Mouse (Mus musculus) R1 (cell line): ENCODE results near the gene Ywhae.
A peak's percentile ranks its signal among the peaks of the same experiment; 100 is the strongest.

ENCODE experiments used
- DNase-seq: peaks from one replicate; pipeline ENCODE4 v3.0.0-alpha.2; 2018; ENCODE audit warnings: low read depth, low spot score

Gene Ywhae

DNA sequence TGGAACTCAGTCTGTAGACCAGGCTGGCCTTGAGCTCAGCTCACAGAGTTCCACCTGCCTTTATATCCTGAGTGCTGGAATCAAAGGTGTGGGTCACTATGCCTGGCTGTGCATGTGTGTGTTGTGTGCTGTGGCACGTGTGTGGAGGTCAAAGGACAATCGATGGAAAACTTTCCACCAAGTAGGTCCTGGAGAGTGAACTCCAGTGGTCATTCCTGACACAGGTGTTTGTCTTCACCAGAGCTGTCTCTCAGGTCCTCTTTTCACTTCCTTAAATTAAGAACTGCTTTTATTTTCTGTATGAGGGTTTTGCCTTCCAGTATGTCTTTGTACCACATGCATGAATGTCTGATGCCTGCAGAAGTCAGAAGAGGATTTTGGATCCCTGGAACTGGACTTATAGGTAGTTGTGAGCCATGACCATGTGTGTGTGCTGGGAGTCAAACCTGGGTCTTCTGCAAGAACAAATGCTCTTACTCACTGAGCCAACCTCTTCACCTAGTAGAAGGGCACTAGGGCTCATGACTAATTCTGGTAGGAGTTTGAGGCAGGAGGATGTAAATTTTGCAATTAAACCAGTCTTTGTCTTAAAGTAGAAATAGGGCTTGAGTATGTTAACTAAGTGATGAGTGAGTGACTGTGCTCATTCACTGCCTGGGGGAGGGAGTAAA is 5.3 kb downstream of the Ywhae start:
- DNase-seq = peak; percentile 21

DNA sequence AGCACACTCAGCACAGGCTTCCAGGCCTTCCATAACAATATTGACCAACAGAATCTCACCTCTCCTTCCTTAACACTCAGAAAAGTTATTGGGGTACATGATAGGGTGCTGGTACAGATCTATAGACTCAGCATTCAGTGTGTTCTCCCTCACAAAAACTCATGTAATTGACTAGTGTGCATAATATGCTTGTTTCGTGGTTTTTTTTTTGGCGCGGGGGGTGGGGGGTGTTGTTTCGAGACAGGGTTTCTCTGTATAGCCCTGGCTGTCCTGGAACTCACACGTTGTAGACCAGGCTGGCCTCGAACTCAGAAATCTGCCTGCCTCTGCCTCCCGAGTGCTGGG is 5.8 kb downstream of the Ywhae start:
- no peak for DNase-seq

DNA sequence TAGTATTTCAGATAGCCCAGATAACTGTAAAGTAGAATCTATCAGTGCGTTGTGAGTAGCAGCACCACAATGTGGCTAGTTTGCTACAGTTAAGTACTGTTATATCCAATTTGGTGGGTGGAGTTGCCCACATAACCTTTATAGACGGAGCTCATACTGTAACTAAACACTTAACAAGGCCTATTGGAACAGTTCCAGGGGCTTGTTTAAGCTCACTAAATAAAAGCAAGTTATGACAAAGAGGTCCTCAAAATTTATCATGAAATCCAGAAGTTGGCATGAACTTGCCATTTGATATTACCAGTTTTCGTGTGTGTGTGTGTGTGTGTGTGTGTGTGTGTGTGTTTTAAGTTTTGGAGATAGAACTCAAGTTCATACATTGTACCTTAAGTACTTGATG is 7.5 kb downstream of the Ywhae start:
- DNase-seq = no peak

DNA sequence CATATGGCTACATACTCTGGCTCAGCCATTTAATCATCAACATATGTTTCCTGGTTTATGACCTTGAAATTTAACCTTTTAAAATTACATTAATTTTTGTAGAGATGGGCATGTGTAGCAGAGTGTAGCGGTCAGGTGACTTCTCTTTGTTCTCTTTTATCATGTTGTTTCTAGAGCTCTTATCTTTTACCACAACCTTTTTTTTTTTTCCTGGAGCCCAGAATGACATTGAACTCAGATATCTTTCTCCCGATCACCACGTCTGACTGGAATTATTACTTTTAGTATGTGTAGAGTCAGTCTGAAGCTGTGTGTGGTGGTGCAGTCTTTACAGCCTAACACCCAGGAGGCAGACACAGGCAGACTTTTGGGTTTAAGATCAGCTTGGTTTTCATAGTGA is 8.9 kb downstream of the Ywhae start:
- DNase-seq = no peak

DNA sequence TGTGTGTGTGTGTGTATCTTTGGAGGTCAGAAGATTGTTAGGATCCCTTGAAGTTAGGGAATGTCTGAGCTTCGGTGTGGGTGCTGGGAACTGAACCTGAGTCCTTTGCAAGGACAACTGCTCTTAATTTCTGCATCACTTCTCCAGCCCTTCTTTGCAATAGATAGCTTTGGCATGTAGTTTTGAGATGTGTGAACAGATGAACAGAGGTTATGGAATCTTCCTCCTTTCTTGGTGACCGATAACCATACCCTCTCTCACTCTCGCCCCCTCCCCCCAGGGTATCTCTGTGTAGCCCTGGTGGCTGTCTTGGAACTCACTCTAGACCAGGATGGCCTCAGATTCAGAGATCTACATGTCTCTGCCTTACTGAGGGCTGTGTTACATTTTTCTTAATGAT is 12.1 kb downstream of the Ywhae start:
- no peak for DNase-seq

DNA sequence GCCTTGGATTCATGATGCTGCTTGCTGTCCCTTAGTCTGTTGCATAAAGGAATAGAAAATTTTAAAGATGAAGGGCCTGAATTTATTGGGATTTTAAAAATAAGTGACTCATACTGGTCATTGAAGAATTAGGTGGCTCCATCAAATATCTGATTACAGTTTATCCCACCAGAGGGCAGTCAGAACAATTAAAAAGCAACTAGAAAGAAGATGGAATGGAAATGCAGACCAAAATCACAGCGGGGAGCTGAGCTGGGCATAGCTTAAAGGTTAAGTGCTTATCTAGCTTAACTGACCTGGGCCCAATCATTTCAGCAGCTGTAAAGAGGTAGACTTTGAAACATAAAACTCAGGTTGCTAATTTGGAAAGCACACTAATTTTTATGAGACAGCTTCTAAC is 17.9 kb downstream of the Ywhae start:
- peak; percentile 50 for DNase-seq

DNA sequence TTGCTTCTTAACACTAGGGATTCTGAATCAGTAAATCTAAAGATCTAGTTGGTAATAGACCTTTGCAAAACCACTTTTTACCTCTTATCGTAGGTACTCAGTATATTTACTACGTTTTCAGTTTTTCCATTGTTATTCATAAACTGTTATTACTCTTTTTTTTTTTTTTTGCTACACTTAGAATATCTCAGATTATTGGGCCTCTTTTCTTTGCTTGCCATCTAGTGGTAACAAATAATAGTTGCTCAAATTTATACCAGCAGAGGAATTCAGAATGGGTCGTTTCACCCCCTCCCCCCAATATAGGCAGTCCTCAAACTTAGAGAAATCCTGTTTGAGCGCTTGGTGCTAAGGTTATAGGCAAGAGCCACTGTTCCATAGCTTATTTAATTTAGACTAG is 18.4 kb downstream of the Ywhae start:
- DNase-seq = no peak

DNA sequence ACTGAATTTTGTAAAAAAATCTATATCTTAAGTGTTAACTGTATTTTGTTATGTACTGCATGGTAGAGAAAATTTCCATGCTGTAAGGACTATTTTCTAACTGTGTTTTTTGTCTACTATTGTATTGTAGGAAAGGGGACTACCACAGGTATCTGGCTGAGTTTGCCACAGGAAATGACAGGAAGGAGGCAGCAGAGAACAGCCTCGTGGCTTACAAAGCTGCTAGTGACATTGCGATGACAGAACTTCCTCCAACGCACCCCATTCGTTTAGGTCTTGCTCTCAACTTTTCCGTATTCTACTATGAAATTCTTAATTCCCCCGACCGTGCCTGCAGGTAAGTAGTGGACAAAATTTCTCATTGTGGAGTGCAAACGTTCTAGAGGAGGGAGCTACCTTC is 24.0 kb downstream of the Ywhae start:
- DNase-seq = no peak

DNA sequence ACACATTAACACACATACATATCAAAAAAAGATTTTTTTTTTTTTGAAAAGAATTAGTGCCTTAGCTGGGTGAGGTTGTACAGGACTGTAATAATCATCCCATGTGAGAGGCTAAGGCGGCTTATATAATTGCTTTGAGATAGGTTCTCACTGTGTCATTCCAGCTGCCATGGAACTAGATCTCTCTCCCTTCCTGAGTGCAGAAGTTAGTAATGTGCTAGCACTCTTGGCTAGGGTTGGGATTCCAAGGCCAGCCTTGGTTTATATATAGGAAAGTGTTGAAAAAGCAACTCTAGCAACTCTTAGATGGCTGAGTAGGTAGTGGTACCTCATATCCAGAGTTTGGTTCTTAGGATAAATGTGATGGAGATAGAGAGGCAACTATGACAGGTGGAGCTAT is 25.9 kb downstream of the Ywhae start:
- DNase-seq = no peak

DNA sequence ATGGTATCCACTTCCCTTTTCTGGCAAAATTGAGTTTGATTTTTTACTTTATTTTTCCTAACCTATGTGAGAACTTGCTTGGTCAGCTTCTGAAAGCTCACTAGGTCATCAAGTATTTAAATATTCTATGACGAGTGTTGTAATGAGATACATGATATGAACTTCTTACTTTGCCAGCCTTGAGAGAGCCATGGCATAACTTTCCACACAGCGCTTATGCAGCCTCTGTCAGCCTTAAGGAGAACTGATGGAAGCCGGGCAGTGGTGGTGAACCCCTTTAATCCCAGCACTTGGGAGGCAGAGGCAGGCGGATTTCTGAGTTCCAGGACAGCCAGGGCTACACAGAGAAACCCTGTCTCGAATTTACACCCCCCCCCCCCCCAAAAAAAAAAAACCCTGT is 28.1 kb downstream of the Ywhae start:
- no peak for DNase-seq

DNA sequence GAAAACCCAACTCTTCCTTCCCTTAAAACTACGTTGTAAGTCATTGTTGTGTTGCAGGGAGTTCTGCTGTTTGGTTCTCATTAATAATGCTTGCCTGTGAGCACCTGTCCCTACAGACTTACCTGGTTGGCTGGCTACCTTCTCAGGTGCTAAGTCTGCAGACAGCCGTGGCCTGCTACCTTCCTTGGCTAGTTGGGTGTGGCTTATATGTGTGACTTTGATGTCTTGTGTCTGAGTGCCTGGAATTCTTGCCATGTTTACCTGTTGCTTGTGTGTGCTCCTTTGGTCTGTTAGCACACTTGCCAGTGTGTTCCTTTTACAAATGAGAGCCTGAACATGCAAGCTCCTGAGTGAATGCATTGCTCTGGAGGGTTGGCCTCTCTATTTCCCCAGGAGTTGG is 30.0 kb downstream of the Ywhae start:
- peak; percentile 44 for DNase-seq

DNA sequence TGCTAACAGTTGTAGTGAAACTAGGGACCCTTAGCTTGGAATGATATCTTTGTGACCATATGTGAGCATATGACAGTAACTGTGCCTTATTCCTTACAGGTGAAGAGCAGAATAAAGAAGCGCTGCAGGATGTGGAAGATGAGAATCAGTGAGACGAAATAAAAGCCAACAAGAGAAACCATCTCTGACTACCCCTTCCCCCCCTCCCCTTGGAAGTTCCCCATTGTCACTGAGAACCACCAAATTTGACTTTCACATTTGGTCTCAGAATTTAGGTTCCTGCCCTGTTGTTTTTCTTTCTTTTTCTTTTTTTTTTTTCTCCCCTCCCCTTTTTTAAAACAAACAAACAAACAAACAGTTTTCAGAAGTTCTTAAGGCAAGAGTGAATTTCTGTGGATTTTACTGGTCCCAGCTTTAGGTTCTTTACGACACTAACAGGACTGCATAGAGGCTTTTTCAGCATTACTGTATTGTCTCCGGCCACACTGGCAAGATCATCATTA is 31.9 kb downstream of the Ywhae start:
- no peak for DNase-seq

DNA sequence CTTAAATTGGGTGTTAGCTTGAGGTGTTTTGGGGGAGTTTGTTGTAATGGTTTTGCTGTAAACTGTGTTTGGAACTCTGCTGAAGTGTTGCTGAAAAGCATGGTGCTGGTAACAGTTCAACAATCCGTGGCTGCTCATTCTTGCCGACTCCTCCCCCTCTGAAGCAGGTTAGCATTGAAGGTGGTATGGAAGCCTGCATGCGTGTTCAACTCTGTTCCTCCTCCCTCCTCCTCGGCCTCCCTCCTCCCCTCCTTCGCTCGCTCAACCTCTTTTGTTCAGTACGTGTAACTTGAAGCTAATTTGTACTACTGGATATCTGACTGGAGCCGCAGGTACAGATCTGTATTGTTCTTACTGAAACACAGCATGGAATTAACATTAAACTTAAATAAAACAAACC is 32.5 kb downstream of the Ywhae start:
- peak; percentile 64 for DNase-seq

DNA sequence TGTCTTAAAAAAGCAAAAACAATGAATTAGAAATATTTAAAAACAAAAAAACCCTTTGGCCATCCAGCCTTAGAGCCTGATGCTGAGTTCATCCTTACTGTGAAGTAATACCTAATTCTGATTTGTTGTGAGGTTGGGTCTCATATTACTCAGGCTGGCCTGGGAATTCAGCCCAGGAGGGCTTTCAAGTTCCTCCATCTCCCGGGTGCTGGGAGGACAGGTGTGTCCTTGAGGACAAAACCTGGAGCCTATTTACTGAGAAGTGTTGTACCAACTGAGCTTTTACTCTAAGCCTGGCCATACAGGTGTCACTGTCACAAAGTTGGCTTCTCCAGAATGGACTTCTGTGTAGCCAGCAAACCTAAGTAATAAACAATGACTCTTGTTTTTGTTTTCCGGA is 34.3 kb downstream of the Ywhae start:
- peak; percentile 28 for DNase-seq

DNA sequence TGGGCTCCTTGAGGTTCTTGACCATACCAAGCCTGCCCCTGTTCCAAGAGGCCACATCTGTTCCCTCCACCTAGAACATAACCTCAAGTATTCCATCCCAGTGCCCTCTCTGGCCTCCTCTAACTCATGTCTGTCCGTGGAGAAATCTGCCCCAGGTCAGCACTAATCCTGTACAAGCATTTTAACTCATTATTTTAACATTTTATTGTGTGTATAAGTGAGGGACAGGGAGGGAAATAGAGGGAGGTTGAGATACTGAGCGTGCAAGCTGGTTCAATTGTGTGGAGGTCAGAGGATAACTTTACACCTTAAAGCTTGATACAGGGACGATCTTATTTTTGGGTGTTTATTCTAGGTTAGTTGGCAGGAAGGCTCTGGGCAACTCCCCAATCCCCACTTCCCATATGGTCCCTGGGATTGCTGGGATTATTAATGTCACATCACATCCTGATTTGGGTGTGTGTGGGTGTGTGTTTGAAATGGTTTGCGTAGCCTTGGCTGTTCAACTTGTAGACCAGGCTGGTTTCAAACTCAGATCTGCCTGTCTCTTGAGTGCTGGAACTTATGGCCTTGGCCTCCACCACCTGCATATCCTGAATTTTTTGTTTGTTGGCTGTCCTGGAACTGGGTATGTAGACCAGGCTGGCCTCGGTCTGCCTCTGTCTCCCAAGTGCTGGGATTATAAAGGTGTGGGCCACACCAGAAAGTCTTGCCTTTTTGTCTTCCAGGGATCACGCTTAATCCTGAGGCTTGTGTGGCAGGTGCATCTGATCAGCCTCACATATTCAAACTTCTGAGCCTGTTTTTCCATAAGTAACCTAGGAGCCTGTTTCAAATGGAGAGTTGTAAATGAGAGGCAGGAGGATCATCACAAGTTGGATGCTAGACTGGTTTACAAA is 35.7 kb downstream of the Ywhae start:
- DNase-seq = peak; percentile 18

DNA sequence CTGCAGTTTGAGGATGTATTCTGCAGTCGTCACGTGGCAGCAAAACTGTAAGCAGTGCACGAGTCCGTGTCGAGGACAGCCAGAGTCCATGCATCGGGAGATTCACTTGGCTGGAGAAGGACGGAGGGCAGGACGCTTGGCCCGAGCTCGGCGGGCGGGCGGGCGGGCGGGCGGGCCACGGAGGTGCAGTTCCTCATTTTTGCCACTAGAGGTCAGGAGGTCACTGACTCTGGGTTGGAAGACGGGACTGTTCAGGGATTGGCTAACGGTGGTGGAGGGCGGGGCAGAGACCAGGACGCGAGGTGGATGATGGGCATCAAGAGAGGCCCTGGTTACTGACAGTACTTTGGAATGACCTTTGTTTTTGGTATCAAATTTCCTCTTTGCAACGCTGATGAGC is 36.5 kb downstream of the Ywhae start:
- peak; percentile 86 for DNase-seq

DNA sequence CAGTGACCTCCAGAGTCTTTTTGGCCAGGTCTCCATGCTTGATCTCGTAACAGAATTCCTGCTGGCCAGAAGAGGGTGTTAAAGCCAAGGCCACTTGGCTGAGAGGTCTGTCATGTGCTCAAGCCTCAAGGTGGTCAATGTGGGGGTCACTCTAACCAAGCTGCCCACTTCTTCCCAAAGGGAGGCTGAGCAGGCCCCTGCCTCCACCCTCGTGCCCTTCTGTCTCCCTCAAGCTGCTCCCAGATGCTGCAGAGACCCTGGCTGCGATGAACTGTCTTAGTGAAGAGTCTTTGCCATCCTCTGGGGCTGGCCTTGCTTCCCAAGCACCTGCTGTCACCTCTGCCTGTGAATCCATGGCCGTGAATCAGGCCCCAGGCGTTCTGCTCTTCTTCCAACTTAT is 39.9 kb downstream of the Ywhae start:
- DNase-seq = no peak

DNA sequence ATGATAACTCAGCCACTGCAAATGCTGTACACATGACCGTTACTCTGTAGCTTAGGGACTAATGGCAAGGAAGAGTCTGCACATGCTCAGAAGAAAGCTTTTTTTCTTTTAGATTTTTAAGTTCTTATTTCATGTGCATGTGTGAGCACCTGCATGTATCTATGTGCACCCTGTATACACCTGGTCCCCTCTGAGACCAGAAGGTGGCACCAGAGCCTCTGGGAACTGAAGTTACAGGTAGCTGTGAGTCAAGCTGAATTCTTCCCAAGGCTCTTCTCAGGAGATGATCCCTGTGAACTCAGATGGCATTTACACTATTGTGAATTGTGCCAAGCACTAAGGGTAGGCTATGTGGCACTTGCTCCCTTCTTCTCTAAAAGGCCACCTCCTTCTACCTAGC is 43.2 kb downstream of the Ywhae start:
- peak; percentile 53 for DNase-seq

DNA sequence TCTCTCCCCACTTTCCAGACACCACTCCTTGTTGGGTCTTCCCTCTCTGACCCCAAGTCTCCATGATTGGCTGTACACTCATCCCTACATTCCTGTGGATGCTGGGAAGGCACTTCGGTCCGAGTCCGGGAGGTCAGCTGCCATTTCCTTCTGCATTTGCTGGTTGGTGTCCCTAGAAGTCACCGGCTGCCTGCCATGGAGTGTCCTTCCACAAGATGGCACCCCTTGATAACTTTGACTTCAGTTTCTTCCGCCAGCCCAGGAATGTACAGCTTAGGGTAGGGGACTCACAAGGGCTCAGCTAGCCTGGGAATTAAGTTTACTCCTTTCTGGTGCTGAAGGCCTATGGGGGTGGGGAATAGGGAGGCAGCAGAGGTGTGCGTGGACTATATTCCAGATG is 49.2 kb downstream of the Ywhae start:
- DNase-seq = peak; percentile 61

DNA sequence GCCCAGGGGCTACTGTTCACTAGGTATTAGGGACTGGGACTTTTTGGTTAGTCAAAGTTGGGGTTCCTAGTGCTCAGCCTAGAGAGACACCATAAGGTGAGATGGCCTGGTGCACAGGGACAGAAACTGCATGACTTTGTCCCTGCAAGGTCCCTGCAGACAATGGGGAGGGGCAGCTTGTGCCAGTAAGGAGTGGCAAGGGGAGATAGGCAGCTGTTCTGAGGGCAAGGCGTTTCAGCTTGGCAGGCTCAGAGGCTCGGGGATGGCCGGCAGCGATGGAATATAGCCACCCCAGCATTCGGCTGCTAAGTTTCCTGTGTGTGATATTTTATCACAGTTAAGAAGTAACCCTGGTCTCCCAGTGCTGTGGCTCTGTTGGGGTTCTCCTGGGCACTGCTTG is 51.1 kb downstream of the Ywhae start:
- DNase-seq = no peak

DNA sequence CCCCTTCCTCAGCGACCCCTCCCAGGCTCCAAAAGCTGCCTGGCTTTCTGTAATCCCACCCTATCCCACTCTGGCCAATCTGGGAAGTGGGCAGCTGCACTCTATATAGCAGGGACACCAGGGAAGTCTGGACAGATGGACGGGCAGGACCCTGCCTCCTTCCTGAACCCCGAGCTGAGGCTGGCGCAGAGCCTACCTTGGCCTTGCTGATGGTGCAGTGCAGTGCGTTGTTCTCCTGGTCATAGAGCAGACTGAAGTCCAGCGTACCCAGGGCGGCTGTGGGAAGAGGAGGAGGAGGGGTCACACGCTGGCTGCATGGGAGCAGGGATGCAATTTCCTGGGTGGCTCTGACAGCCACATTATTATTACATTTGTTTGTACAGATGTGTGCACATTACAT is 53.2 kb downstream of the Ywhae start:
- DNase-seq = no peak

DNA sequence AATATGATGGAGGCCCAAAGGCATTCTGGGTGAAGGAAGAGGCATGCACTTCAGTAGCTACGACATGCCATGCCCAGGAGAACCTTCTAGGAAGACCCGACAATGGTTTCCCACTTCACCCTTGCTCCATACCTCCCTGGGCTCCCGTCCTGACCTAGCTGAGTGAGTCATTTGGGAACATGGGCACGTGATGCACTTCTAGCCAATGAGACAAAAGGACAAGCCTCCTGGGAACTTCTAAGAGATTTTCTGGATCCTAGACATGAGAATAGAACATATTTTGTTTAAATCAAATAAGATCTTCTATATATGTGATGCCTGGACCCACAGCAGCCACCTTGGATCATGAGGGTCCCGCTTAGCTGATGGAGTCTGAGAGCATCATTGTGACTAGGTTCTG is 59.9 kb downstream of the Ywhae start:
- DNase-seq = no peak

DNA sequence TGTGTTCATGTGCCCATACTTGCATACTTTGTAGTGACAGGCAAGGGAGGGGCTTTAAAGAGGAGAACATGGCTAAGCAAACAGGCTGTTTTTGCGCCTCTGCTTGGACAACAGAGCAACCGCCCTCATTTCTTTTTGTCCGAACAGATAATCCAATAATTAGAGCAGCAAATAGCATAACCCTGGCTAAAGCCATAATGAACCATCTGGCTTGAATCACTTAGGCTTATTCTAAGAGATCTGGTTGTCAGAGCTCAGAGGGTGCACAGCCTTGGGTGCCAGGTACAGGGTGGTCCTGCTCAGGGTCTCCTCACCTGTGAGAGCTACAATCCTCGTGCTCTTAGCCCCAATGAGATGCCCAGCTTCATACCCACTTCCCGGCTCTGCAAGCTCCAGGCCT is 60.7 kb downstream of the Ywhae start:
- no peak for DNase-seq
